Mouse (Mus musculus): ENCODE measurements around the gene Ttc17. TPM values are rescaled to one million over a fixed set of nuclear protein-coding genes. Genes with fewer than 3 reads are reported as not detected.

The Ttc17 gene
- total RNA-seq, 2 experiments from 2014 or later: 28.3 to 29.9 TPM

DNA sequence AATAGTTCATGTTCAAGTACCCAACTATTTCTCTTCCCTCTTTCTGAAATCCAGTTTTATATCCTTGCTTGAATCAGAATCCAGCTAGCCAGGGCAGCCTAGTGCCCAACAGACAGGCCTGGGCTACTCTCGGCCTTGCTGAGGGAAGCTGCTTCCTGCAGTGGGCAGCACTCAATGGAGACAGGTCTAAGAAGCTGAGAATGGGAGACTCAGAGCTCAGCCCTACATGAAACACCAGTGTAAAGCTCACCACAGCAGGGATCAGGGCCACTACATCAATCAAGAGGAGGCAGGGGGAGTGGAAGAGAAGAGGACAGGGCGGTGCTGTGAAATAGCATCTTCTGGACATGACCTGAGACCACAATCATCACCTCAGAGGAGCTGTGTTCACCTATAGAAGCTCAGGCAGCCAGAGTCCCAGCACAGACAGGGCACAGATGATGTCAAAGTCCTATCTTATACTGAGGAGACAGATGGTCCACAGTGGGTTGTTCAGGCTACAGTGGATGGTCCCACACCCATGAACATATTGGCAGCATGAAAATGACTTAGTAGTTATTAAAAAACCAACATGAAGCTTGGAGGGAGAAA lies 25.3 kb downstream of the Ttc17 start:
- DNase-seq: no peak

DNA sequence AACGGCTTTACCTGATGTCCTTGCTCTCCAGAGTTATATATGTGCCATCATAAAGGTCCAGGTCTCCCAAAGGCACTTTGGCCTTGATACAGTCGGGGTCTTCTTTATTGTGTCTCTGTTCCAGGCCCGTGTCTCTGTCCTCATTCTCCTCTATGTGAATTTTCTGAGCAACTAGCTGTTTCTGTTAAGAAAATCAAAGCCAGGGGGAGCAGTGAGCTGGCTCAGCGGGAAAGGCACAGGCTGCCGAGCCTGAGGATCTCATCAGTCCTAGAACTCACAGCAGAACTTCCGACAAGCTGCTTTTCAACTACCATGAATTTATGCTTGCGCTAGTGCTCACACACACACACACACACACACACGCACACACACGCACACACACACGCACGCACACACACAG lies 27.8 kb downstream of the Ttc17 start:
- DNase-seq: no peak

DNA sequence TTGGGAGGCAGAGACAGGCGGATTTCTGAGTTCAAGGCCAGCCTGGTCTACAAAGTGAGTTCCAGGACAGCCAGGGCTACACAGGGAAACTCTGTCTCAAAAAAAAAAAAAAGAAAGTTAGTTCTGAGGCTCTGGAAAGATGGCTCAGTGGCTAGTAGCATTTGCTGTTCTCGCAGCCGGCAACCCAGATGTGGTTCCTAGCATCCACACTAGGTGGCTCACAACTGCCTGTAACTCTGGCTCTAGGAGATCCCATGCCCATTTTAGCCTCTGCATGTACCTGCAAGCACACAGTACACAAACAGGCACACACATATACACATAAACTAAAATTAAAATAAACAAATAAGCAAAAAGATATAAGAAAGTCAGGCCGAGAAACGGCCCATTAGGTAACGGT lies 35.4 kb downstream of the Ttc17 start:
- DNase-seq: peak; percentile 11 to 21

DNA sequence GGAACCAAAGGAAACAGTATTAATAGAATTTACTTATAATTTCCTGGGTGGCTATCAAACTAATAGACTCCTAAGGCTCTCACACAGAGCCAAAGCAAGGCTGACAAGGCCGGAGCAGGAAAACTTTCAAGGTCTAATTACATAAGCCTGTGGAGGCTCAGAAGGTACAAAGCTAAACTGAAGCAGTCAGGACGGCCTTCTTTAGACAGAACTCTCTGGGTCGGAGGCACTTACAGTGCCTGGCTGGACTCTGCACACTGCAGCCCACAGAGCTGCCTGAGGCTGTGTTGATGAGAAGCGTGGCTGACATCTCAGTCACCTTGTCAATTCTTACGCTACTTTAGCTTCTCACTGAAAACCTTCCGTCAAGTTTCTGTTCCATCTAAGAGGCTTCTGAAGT lies 42.7 kb downstream of the Ttc17 start:
- DNase-seq: no peak

DNA sequence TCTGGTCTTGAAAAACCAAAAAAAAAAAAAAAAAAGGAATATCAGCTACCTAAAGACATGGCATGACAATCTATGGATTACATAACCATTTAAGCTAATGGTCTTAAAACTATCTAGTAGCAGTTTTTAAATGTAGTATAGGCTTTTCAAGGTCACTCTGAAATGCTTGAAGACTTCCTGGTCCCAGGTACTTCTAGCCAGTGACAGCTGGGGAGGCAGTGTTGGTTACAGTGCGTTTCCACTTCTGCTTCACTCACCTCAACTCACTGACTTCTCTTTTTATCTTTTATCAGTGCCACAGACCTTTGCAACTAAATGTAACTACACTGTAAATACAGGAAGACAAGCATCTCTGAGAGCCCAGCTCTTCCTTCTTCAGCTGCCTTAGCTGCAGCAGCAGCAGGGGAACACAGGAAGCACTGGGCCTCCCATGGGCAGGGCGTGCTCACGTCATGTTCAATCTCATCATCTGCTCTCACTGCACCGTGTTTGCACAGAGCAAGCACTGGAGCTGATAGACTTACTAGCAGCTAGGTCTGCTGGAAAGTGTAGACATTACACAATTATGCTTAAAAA lies 46.0 kb downstream of the Ttc17 start:
- no peak for DNase-seq

DNA sequence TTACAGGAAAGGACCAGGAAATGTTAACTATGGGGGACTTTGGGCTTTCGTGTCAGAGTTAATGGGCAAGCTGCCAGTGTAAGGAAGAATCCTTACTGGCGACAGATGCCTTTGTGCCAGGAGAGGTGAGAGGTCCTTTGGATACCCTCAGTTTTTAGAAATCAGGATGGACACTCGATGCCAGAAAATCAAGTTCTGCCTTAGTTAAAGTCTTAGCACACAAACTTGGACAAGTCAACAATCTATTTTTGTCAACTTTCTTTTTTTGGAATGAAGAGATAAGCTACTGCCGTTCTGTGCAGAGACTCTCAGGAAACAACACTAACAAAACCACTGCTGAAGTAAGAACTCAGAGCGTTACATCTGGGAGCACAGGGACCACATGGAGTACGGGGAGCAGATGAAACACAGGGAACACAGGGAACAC lies 58.3 kb downstream of the Ttc17 start:
- DNase-seq: peak; percentile 49 to 50

DNA sequence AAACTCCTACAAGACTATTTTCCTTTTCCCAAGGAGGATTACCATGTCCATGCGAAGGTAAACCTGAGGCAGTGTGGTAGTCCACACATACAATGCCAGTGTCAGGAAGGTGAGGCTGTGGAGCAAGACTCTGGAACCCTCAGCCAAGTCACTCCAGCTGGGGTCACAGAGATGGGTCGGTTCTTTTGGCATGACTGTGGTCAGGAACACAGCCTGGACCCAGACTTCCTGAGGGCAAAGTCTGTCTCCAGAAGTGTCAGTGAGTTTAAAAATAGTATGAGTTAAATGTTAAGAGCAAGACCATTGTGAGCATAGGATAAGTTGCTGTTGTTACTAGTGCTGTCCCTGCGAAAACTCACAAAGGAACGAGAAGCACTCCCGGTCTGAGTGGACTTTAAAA lies 59.7 kb downstream of the Ttc17 start:
- peak; percentile 17 to 20 for DNase-seq

DNA sequence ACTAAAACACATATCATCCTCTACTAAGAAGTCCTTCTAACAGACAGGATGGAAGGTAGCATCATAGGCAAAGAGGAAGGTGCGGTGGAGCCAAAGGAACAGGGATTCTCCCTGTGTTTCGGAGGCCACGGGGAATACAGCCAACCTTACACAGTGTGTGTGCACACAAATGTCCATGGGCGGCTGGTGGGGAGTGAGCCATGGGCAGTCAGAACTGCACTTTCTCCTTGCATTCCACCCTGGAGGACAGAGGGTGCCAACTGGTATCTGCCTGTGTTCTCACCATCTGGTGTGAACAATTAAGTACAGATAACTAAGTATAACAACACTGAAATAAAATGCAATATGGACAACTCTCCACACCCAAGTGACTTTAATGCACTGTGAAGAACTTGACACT lies 61.9 kb downstream of the Ttc17 start:
- DNase-seq: peak in 1 of 2 experiments; percentile 28

DNA sequence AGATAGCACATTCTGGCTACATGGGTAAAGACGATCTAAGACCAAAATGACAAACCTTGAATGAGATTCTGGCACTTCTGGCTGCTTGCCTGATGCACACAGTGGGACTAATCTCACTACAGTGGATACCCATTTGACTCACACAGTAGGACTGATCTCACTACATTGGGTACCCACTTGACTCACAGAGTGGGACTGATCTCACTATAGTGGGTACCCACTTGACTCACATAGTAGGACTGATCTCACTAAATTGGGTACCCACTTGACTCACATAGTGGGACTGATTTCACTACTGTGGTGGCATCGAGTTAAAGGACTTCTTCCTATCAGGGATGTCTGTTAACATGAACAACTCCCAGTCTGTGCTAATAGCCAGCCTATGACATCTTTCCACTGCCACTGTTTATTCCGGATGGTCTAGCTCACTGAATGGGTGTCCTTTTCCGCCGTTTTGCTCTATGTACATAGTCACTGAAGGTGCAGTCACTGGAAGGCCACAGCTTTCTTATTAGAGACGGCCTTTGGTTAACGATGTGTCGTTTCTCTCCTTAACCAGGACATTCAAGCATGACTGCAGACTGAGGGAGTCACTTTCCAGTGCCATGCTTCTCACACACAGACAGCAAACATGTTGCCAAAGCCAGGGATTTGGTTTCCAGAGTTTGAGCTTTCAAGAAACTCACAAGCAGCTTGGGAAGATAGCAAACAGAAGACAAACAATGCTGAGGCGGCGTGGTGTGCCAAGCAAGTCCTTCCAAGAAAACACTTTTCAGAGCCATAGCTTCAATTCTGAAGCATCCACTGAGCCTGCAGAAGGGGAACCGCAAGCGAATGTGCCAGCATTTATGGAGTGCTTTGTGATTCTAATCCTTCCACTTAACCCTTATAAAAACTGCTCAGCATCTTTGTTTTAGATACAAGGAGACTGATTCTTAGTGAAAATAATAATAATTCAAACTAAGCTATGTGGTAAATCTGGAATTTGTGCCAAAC lies 62.9 kb downstream of the Ttc17 start:
- DNase-seq: no peak

DNA sequence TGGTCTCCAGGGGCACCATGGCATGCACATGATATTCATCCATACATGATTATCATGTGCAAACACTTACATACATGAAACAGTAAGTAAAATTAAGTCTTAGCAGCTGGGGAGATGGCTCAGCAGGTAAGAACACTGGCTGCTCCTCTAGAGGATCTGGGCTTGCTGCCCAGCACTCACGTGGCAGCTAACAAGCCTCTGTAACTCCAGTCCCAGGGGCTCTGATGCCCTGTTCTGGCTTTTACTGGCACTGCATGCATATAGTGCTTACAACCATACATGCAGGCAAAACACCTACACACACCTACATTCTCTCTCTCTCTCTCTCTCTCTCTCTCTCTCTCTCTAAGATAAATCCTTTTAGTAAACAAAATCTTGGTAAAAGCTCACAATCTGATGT lies 65.7 kb downstream of the Ttc17 start:
- peak; percentile 68 to 69 for DNase-seq

DNA sequence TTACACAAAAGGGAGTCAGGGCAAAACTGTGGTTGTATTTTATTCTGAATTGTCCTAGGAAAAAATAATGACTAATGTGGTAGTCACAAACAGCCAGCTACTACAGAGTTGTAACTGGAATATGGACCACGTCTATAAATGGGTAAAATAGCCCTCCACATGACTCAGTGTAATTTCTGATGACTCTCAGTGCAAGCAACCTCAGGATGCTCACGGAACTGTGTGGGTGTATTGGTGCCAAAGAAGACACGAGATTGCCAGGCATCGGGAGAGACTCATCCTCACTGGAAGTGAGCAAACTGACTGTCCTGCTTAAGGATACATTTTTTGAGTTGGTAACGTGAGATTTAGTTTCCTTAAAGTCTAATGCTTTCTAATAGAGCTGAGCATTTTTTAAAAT lies 67.0 kb downstream of the Ttc17 start:
- DNase-seq: no peak

DNA sequence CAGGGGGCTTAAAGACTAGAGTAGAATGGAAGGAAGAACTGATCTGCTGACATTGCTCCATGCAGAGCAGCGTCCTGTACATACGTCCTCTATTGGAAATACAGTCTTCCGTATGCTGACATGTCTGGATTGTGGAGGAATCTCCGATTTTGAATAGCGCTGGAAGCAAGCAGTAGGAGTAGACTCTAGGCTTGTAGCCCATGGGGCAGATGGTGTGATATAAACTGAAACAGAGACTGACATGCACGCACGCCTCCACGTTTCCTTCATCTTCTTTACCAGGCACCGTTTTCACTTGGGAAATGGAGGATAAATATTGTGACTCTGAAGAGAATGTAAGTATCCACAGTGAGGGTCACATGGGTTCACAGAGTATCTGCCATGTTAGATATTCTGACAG lies 70.2 kb downstream of the Ttc17 start:
- DNase-seq: no peak

DNA sequence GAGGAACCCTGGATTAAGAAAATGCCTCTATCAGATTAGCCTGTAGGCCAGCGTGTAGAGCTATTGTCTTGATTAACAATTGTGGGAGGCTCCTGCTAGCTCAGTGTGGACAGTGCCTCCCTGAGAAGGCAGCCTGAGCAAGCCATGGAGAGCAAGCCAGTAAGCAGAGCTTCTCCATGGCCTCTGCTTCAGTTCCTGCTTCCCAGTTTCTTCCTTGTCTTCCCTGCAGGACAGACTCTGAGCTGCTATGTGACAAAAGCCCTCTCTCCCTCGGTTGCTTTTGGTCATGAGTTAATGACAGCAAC lies 71.8 kb downstream of the Ttc17 start:
- DNase-seq: no peak

DNA sequence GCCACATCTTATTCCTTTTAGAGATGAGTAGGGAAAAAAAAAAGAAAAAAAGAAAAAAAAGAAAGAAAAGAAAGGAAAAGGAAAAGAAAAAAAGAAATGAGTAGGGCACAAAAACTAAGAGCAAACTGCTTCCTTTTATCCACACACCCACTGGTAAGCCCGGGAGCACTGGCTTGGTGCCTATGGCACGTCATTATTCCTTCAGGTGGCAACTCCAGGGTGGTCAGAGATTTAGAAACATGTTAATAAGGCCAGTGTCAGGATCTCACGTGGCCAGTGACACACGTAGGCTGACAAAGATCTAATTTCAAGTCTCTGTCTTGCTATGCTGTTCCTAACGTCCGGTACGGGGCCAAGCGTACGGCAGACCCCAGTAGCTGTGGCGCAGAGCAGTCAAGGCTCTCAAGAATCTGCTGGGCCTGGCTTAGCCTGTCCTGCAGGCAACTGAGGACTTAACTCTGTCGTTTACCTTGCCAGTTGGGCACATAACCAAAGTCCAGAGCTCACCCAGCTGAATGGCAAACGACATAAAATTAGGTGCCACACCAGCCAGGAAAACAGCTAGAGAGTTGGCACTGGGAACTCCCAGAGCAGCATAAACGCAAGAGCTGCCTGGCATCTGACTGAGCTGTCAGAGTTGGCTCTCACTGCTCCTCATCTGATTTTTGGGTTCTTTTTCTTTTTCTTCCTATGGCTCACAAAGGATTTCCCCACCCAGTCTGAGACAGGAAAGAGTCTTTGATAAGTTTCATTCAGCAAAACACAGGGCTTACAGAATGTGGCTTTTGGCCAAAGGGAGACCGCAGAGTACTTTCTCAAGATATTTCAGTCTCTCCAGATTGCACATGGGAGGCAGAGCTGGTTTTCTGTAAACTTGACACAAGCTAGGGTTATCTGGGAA lies 72.4 kb downstream of the Ttc17 start:
- peak; percentile 50 to 61 for DNase-seq

DNA sequence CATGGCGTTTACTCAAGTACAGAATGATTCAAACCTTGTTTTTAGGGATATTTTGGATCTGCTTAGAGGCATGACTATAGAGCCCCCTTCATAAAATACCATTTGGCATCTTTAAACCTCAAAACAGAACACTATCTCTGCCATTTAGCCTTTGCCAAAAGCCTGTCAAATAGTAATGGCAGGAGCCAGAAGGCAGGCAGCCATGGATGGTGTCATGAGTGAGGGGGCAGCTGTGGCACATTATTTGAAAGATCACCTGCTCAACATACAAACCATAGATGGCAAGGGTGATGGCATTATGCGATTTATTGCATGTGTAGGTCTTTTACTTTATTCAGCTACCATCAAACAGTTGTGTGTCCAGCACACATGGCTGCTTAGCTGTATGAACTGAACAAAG lies 73.4 kb downstream of the Ttc17 start:
- DNase-seq: no peak

DNA sequence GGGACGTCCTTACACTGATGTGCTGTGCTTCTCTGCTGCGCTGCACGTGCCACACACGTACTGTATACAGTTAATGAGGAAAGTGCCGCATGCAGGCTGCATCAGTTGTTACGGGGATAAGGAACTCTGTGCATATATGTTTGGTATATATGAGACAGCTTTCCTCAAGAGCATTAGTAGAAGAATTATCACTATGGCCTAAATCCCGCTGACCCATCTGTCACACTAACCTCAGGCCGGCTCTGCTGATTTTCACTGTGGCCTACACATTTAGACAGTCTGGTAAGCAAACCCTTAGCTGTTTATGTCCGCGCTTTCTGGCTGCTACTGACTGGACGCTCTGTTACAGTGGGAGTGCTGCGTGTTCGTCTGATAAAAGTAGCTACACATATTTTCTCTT lies 77.2 kb downstream of the Ttc17 start:
- DNase-seq: no peak

DNA sequence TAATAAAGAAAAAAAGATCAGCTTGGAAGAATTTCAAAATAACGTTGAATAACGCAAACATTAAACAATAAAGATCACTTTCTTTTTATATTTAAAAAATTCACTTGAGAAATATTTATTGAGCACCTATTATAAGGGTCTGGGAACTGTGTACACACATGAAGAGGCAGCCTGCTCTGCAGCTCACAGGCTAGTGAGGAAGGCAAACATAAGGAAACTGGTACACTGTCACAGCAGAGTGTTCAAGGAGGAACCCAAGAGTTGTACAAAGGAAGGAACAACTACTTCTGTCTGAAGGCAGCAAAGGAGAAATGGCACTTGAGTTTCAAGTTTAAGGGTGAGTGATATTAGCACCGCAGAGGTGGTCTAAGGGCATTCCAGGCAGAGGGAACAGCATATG lies 78.7 kb downstream of the Ttc17 start:
- no peak for DNase-seq

DNA sequence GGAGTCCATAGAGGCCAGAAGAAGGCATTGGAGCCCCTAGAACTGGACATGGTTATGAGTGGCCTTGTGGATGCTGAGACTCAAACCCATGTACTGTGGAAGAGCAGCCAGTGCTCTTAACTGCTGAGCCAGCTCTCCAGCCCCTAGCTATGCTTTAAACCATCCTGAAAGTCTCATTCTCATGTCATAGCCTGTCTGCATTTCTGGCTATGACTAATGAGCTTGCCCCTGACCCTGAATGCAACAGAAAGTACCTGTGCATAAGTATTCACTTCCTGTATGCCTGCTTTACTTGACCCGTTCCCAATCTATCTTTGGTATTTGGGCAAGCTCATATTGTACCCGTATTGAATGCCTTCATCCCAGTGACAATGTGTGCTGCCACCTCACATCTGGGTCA lies 86.7 kb downstream of the Ttc17 start:
- DNase-seq: no peak

DNA sequence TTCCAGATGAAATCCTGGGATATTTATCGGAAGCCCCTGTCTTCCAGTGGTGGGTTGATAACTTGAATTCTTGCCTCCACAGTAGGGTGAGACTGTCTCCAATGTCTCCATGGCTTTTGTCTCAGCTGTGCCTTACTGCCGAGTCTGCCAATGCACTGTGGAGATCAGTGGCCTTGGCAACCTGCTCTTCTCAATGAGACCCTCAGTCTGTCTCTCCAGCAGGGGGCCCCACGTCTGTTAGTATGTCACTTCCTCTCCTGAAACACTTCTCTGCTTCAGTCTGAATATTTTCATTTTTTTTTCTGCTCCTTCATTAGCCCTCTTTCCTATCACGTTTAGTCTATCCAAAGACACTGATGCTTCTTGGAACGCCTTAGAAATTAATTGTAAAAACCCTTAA lies 90.0 kb downstream of the Ttc17 start:
- DNase-seq: no peak

DNA sequence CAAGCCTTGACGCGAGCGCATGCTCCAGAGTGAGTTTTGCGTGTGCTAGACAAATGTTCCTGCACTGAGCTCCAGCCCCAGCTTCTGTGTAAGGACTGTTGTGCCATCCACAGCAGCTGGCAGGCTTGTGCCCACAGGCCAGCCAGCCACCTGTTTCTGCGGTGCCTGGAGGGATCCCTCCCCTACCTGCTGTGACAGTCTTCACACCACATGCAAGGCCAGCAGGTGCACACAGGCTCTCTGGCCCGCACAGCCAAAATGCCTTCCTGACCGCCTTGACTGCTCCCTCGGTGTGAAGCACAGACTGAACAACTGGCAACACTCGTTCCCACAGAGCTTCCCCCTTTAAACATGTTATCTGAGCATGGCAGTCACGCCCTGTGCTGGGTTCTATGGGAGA lies 102.5 kb downstream of the Ttc17 start:
- no peak for DNase-seq

DNA sequence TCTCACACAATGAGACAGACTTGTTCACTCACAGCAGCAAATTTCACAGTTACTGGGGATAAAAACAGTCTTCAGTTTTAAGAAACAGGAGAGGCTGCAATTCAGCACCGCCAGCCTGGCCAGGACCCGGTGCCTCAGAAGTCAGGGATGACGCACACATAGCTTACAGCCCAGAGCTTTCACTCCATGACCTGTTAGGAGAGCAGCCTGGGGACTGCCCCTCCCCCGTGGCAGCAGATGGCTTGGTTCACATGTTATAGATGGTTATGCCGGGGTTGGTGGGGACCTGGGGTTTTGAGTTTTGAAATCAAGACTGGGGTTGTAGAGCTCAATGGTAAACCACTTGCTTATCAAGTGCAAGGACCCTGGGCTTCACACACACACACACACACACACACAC lies 104.1 kb downstream of the Ttc17 start:
- DNase-seq: no peak

DNA sequence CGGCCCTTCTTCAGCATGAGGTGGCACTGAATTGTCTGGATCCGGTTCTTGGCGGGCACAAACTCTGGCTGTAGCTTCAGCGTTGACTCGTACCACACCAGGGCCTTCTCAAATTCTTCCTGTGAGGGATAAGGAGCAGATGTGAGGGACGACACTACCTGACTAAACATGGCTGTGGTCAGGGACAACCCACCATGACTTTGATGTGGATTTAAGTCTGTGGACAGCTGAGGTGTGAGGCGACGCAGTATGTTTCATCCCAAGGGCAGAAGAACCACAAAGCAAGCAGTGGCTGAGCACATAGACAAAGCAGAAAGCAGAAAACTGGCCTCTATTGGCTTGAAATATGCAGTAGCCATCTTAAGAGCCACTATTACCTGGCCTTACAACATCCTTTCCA lies 104.7 kb downstream of the Ttc17 start:
- DNase-seq: no peak

DNA sequence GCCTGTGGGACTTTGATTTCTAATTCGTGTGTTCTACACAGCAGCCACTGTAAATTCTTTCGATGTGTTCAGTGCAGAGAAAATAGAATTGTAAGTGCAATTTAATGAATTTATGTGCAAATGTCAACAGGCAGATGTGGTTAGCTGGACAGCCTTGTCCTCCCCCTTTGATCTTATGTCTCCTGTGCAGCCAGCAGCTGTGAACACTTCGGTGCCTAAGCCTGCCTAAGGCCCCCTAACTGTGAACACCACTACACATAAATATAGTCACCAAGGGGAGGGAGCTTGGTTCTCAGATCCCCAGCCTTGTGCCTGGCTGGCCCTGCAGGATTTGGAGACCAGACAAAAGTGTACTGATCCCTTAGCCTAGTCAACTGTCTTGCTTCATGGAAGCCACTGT lies 109.0 kb downstream of the Ttc17 start:
- DNase-seq: no peak

Data from heart, adult 18-20 months (tissue).